13 mouse cellular contexts compared by ENCODE assay signal in genomic region chrX:105934341-105934740, GRCm38 (mm10). TPM values are rescaled to one million over a fixed set of nuclear protein-coding genes. Genes with fewer than 3 reads are reported as not detected.
DNase-seq lines count a peak whose midpoint lies in the region; ATAC-seq lines count a peak whose summit lies in the region.
"Had no signal": no experiment of that assay in that cellular context is flagged by ENCODE, and none has a peak within 500 bp of the region (broad histone marks: within the 10 kb centered on the region; RNA-seq: fewer than 3 reads in every experiment).

No protein-coding gene starts in this region.

- H3K27me3 ChIP-seq in heart, embryonic 11.5 days (ENCODE audit: control insufficient read depth, insufficient read depth, low read length): no peaks in the 10 kb centered on the region
- H3K27me3 ChIP-seq: liver, embryonic 13.5 days had no signal

- H3K4me1 ChIP-seq in heart, embryonic 11.5 days (ENCODE audit: control insufficient read depth, insufficient read depth, low read length): no peaks in the 10 kb centered on the region
- H3K4me1 ChIP-seq: liver, embryonic 13.5 days had no signal

- no peaks in the 10 kb centered on the region for H3K9me3 ChIP-seq in heart, embryonic 11.5 days (replicated peaks; ENCODE audit: control insufficient read depth, low read length)
- H3K9me3 ChIP-seq: liver, embryonic 13.5 days had no signal

- ATAC-seq in heart, embryonic 11.5 days (replicated peaks; ENCODE audit: insufficient number of reproducible peaks, low FRiP score, low TSS enrichment): no peak

- no peak overlapping the region for H3K27ac ChIP-seq in heart, embryonic 11.5 days (ENCODE audit: low read depth, low read length)
- H3K27ac ChIP-seq: liver, embryonic 13.5 days had no signal

- no peaks in the 10 kb centered on the region for H3K36me3 ChIP-seq in heart, embryonic 11.5 days (ENCODE audit: control insufficient read depth, insufficient read depth, low read length)
- H3K36me3 ChIP-seq: liver, embryonic 13.5 days had no signal

- H3K9ac ChIP-seq in heart, embryonic 11.5 days (ENCODE audit: low read depth, low read length): no peak overlapping the region
- H3K9ac ChIP-seq: liver, embryonic 13.5 days had no signal

- H3K4me2 ChIP-seq in heart, embryonic 11.5 days: no peak overlapping the region
- H3K4me2 ChIP-seq: liver, embryonic 13.5 days; midbrain, embryonic 11.5 days had no signal

- no peak overlapping the region for H3K4me3 ChIP-seq in heart, embryonic 11.5 days (ENCODE audit: low read depth, low read length)
- H3K4me3 ChIP-seq: liver, embryonic 13.5 days had no signal

- WGBS in heart, embryonic 11.5 days (ENCODE audit: insufficient replicate concordance): 59% methylated on average over 5 of the region's 5 CpGs

- DNase-seq in heart, adult 18-20 months: peak; percentile 49 to 71
- peak; percentile 5 for DNase-seq in urinary bladder, postnatal 14 days (ENCODE audit: low spot score)
- DNase-seq in urinary bladder, postnatal 10 days (ENCODE audit: low spot score): no peak
- peak; percentile 32 to 52 for DNase-seq in kidney, postnatal 36 days
- DNase-seq in cerebellum, postnatal 10 days: no peak
- no peak for DNase-seq in spleen, postnatal 36 days (ENCODE audit: low spot score in 2 of 2)
- DNase-seq: adrenal gland, postnatal 36 days; cerebellum, adult 18-20 months; embryo, embryonic 11 days; liver, embryonic 13.5 days; thymus, postnatal 14 days had no signal

RNA-seq across cellular contexts. Expression of gene Atrx, which starts 5.1 kb away (rescaled TPM):
- total RNA-seq in heart, adult 18-20 months (2021): 10 to 100 TPM; 48.2 to 61.5 TPM
- 121 and 143 TPM in 2 replicates for polyA plus RNA-seq in heart, embryonic 11.5 days (2014; fragmentation: Nextera tagmentation; extraction: Ambion mirVana)

Comparison
In these comparisons a context has a peak if more than half of its experiments do, and no peak if none do; other contexts are left out.
1. DNase-seq: peak in heart, adult 18-20 months (2 of 2), urinary bladder, postnatal 14 days (single experiment) and kidney, postnatal 36 days (2 of 2); none in urinary bladder, postnatal 10 days (single experiment), cerebellum, postnatal 10 days (0 of 2) and spleen, postnatal 36 days (0 of 2).